Mouse (Mus musculus) common myeloid progenitor, adult 5-6 weeks (primary cell): Measurements from ENCODE around the gene Capn15. TPM values are rescaled to one million over a fixed set of nuclear protein-coding genes. Genes with fewer than 3 reads are reported as not detected.

Experiments
- ATAC-seq: replicated peaks from 2 replicates; pipeline ENCODE4 v1.8.0; 2016; ENCODE audit warnings: low read depth, mild to moderate bottlenecking, moderate TSS enrichment, inconsistent platforms; ENCODE audit not compliant: poor library complexity, severe bottlenecking
- total RNA-seq: library from RNA; stranded (forward); fragments of 200-1000, 187-1606 nt; gene quantifications from 2 replicates; pipeline ENCODE4 v1.2.3, GENCODE M21; 2017

The Capn15 gene
- total RNA-seq, 1 experiment from 2014 or later, result 4.6 TPM

DNA sequence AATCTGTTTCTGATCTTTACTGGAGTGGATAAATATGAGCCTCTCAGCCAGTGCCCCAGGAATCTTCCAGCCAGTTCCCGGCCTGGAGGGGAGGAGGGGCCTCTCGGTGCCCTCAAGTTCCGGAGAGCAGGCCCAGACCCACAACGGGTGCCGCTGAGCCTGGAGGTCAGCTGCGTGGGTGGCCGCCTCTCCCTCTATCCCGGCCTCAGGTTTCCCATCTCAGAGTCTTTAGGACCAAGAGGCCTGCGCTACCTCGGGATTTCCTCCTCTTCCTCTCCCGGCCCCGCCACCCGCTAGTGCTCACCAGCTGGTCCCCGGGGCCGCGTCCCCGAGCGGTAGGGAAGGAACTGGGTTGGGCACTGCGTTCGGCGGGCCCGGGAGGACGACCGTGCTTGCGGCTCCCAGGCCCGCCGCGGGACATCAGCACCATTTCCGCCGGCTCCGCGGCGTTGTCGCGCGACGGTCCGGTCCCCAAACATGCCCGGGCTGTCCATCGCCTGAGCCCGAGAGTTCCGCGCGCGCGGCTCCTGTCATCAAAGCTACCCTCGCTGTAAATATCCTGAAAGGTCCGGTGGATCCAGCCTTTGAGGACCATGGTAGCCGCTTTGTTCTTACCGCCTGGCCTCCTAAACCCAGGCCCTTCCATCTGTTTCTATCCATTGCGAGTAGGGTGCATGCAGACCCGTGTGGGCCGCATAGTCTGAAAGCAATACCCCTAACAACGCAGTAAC lies 43.9 kb downstream of the Capn15 start:
- ATAC-seq, result peak; percentile 67

DNA sequence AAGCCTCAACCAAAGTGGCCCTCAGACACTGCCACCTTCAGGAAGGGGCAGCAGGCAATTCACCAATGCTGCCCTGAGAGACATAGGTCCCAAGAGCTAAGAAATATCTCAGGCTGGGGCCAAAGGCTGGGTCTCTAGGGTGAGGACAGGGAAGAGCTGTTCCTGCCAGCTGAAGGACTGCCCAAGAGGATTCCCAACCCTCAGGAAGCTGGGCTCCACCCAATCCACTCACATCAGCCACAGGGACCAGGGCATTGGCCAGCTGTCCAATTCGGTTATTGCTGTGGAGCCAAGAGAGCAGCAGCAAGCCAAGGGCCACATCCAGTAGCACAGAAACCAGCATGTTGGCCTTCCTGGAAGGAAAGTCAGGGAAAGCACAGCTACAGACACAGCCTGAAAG lies 51.1 kb downstream of the Capn15 start:
- ATAC-seq, result no peak

DNA sequence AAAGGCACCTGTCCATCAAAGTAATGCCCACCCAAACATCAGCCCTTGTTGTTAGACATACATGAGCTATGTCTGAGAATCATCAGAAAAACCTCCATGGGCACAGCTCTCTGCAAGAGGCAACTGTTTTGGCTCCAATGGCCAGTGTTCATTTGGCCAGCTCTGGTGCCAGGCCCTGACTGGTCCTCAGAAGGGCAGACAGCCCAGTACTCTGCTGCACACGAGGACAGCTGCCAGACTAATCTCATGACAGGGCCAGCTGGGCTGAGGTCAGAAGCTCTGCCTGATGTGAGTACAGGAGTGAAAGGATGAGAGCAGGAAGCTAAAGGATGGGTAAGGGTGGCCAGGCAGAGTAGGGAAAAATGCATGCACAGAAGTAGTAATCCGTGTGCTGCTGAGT lies 60.2 kb downstream of the Capn15 start:
- ATAC-seq, result no peak

DNA sequence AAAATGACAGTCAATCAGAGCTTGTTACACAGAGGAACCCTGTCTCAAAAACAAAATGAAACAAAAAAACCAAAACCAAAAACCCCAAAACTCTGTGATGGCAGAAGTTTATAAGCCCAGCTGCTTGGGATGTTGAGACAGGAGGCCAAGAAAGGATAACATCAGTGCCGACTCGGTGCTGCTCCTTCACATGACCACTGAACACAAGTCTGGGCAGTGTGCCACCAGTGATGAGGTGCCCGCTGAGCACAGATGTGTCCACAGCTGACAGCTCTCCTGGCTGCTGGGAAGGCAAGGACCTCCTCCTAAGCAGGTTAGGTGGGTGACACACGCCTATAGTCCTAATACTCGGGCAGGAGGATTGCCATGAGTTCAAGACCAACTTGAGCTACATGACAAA lies 63.5 kb downstream of the Capn15 start:
- no peak for ATAC-seq

DNA sequence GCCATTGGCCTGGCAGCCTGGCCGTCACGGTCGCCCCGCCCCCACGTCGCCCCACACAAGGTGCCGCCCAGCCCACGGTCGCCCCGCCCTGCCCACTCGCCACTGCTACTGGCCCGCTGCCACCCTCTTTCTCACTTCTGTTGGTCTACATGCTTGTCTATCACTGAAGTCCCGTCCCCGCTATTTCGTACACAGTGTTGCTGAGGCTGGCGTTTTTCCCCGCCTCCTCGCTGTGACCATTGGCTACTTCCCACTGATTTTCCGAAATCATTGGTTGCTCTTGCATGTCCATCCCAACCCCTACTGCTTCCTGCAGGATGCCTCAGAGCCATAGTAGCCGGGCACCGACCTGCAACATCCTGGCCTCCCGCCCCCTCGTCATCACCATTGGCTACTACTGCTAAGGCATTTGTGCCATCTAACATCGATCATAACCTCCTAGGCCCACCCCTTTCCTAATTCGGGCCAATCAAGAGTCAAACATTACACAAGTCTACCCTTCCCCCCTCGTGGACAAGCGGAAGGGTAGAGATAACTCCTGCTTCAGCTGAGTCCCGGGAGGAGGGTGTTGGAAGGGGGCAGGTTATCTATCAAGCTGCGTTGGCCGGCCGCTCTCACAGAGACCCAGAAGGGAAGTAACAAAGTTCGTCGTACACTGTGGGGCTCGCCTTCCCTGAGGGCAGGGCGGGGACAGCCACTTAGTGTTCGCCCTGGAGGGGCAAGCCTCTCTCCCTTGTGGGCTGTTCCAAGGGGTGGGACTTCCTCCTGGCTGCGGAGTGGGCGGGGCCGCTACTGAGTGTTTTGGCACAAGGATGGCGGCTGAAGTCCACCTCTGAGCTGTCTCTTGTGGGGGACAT lies 65.6 kb downstream of the Capn15 start:
- ATAC-seq, result peak; percentile 87

DNA sequence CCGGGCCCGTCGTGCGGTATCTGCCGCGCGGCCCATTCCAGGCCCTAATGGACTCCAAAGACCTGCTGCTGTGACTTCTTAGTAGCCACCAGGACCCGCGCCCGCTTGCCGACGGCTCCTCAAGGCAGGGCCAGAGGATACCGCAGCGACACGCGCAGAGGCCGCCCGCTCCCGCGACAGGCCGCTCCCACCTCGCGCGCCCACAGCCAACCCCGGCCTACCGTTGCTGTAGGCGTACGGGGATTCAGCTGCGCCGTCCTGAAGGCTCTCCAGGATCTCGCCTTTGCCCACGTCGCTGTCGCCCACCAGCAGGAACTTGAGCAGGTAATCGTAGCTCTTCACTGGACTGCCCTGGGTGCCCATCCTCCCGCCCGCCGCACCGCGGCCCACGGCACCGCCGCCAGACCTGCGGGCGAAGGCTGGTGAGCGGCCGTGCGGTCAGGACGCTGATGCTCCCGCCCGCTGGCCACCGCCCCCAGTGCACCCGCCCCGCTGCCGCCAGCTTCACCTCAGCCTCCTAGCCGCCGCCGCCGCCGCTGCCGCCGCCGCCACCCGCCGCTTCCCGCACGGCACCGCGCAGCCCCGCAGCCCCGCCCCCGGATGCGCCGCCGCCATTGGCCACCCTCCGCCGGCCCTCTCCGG lies 66.3 kb downstream of the Capn15 start, which contains the start of gene Rab40c:
TSS of gene Rab40c (minus strand) at position 584 of the 642 bp plus-strand sequence.
- no peak for ATAC-seq

DNA sequence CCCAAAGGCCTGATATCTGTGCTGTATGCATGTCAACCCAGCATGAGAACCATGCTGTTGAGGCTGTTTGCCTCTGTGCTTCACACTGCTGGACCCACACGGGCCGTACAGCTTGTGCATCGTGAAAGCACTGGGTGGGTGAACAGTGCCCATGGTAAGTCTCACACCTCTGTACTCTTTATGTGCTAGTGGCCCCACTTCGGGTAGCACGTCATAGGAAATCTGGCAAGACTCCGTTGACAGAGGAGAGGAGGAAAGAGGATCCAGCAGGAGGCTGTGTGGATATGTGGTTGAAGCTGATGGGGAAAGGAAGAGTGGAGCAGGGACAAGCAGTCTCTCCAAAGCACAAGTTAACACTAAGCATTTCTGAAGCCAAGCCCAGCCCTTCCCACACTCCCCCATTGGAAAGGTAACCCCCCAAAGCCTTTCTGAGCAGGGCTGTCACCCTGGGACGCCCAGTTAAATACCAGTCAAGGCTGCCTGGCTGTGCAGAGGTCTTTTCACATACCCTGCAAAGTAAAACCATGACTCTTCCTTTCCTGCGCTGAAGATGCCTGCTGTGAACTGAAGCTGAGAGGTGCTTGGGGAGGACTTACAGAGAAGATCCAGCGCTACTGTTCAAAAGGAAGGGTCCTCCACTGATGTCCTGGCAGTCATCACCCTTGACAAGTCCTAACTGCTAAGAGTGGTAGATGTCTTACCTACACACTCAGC lies 67.4 kb downstream of the Capn15 start:
- ATAC-seq, result no peak

DNA sequence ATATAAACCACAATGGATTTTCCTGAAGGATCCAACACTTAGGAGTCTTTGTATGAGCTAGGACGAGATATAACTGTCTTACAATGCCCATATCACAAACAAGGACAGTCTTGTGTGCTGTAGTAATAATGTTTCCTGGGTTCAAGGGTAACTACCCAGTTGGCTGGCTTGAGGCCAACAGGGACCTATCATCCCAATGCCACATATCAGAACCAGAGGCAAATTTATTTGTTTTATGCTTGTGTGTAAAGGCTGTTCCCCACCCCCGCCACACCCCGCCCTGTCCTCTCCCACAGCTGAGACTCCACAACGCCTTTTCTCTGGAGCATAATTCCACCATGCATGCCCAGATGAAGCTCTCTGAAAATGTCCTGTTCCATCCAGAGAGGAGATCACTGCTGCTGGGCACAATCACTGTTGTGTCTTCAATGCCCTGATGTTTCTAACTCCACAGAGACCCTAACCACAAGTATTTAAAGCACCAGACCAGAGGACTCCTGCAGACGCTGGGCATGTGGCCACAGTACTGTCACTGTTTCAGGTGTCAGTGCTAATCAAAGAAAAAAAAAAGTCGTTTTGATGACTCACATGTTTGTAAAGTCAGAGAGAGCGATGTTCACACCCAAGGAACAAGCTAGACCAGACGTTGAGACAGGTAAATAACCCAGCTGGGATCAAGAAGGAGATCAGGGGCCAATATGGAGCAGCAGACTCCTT lies 68.5 kb downstream of the Capn15 start:
- no peak for ATAC-seq

DNA sequence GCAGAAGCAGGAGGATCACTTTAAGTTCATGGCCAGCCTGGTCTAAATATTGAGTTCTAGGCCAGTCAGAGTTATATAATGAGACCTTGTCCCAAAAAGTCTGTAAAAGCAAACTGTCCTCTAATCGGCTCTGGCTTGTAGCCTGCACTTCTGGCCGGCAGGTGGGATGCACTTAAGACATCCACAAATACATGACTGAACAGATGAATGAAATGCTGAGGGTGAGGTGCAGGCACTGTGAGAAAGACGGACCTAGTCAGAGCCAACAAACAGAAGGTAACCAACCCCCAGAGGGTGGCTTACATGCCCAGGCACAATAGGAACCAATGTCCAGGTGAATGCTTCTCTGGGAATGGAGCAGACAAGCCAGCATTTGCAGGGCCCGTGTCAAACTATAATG lies 71.3 kb downstream of the Capn15 start:
- ATAC-seq, result no peak

DNA sequence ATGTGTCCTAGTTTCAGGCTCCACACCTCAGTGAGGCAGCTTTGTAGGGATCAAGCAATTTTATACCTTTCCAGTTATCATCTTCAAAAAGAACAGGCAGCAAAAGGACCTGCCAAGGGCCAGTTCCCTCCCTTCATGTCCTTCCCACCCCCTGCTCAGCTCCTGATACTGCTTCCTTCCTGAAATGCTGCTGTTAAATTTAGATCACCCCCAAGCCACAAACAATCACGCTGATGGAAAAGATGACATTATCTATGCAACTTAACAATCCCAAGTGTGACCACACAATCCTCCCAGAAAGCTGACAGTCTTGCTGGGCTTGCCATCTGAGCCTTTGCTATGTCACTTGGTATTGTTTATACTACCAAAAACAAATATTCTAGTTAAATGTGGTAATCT lies 71.7 kb downstream of the Capn15 start:
- peak; percentile 71 for ATAC-seq

DNA sequence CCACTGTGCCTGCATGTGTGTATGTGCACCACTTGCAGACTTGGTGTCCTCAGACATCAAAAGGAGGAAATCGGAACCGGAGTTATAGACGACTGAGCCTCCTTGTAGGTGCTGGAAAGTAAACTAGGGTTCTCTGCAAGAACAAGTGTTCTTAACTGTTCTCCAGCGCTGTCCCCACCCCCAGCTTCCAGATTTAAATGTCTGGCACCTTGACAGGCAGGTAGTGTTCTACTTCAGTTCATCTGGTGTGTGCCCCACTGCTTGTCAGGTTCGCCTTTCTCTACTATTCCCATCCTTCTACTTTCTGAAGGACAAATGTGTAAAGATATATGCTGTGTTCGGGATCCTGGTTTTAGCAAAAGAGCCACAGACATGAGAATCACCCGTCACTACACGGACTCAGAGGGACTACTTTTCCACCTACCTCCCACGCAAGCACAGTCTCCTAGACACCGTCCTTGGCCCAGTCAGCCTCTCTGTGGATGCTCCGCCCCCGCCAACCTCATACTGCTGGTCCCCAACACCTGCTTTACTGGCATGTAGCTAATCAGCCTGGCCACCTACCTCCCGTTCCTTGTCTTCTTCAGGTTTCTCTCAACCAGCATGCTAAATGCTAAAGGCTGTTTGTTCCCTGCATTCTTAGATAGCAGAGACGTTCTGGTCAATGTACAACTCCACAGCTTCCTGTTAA lies 72.3 kb downstream of the Capn15 start:
- no peak for ATAC-seq

DNA sequence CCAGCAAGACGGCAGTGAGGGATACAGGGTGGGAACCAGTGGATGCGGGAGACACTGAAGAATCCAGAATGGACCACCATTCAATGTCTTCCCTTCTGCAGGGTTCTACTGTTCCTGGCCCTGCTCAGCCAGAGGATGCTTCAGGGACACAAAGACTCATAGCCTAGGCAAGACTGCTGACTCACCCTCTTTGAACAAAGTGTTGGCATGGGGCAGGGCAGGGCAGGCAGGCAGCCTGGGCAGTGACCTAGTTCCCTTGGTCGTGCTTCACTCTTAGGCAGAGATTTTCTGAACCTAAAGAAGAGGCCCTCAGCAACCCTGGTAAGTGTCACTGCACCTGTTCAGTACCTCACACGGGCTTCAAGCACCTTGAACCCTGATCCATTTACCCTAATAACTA lies 73.8 kb downstream of the Capn15 start:
- peak; percentile 43; the same call in 1 of the 2 replicates for ATAC-seq

Other genes starting within 250 kb of the Capn15 start
- gene Mslnl, start 249.8 kb downstream of the Capn15 start, total RNA-seq, result not detected in 2 replicates
- not detected in 2 replicates for gene Msln, start 231.4 kb downstream of the Capn15 start, total RNA-seq
- 8.7 and 32.7 TPM in 2 replicates for gene Narfl, start 212.0 kb downstream of the Capn15 start, total RNA-seq
- 13.6 and 28.4 TPM in 2 replicates for gene Haghl, start 200.1 kb downstream of the Capn15 start, total RNA-seq
- gene Ccdc78, start 199.2 kb downstream of the Capn15 start, total RNA-seq, result not detected in 2 replicates
- gene Fam173a, start 192.9 kb downstream of the Capn15 start, total RNA-seq, result 47.9 and 51.1 TPM in 2 replicates
- 4.3 TPM in 1 of 2 replicates, not detected in the other for gene AC134908.4, start 190.1 kb downstream of the Capn15 start, total RNA-seq
- 26.7 and 27.8 TPM in 2 replicates for gene Metrn, start 188.7 kb downstream of the Capn15 start, total RNA-seq
- gene Fbxl16, start 176.7 kb downstream of the Capn15 start, total RNA-seq, result 0.18 TPM in 1 of 2 replicates, not detected in the other
- gene Wdr24, start 162.2 kb downstream of the Capn15 start, total RNA-seq, result 10.2 and 21.0 TPM in 2 replicates
- gene Jmjd8, start 156.9 kb downstream of the Capn15 start, total RNA-seq, result 15.4 and 21.7 TPM in 2 replicates
- gene Stub1, start 152.4 kb downstream of the Capn15 start, total RNA-seq, result 60.4 and 84.7 TPM in 2 replicates
- gene Rhbdl1, start 148.5 kb downstream of the Capn15 start, total RNA-seq, result 0.46 TPM in 1 of 2 replicates, not detected in the other
- not detected in 2 replicates for gene Gm20683, start 144.0 kb downstream of the Capn15 start, total RNA-seq
- 23.7 and 29.7 TPM in 2 replicates for gene Rhot2, start 140.9 kb downstream of the Capn15 start, total RNA-seq
- 18.6 and 23.8 TPM in 2 replicates for gene Wdr90, start 124.3 kb downstream of the Capn15 start, total RNA-seq
- 22.3 and 24.0 TPM in 2 replicates for gene Mcrip2, start 117.0 kb downstream of the Capn15 start, total RNA-seq
- 13.9 and 15.9 TPM in 2 replicates for gene Mettl26, start 110.7 kb downstream of the Capn15 start, total RNA-seq
- gene Wfikkn1, start 104.9 kb downstream of the Capn15 start, total RNA-seq, result 0.78 and 1.0 TPM in 2 replicates
- 1.0 and 7.0 TPM in 2 replicates for gene Rab40c, start 66.1 kb downstream of the Capn15 start, total RNA-seq
- 50.4 and 62.4 TPM in 2 replicates for gene Pigq, start 40.9 kb downstream of the Capn15 start, total RNA-seq
- gene Nhlrc4, start 40.8 kb downstream of the Capn15 start, total RNA-seq, result not detected in 2 replicates
- gene A930017K11Rik, start 33.2 kb downstream of the Capn15 start, total RNA-seq, result not detected in 2 replicates
- 0.97 and 2.2 TPM in 2 replicates for gene Rab11fip3, start 83.8 kb upstream of the Capn15 start, total RNA-seq
- 11.8 and 16.0 TPM in 2 replicates for gene Decr2, start 104.5 kb upstream of the Capn15 start, total RNA-seq
- gene Nme4, start 109.8 kb upstream of the Capn15 start, total RNA-seq, result 70.1 and 78.8 TPM in 2 replicates
- gene Tmem8, start 127.5 kb upstream of the Capn15 start, total RNA-seq, result 2.4 and 9.3 TPM in 2 replicates
- 36.4 and 48.0 TPM in 2 replicates for gene Mrpl28, start 137.7 kb upstream of the Capn15 start, total RNA-seq
- gene Axin1, start 152.9 kb upstream of the Capn15 start, total RNA-seq, result 145 and 188 TPM in 2 replicates
- gene Pdia2, start 213.3 kb upstream of the Capn15 start, total RNA-seq, result 3.9 and 5.7 TPM in 2 replicates
- 0.23 and 0.82 TPM in 2 replicates for gene Rgs11, start 217.2 kb upstream of the Capn15 start, total RNA-seq
- gene Arhgdig, start 222.0 kb upstream of the Capn15 start, total RNA-seq, result not detected in 2 replicates